Mouse (Mus musculus): ENCODE results near the gene Per3.

- no peak for TF ChIP-seq POLR2A (IDR thresholded peaks at IDR 0.05; ENCODE audit: borderline replicate concordance, extremely low read depth, insufficient read depth, insufficient read length, poor library complexity, severe bottlenecking)
- no peak for TF ChIP-seq CTCF (IDR thresholded peaks at IDR 0.05; ENCODE audit: borderline replicate concordance, extremely low read depth, insufficient read depth, insufficient read length)
Observed at GRCm38 (mm10) chr4:151083027-151083426, 38.6 kb upstream of the Per3 start.
